ENCODE assay signal across 20 mouse cellular contexts in genomic region chr9:61274020-61274419, GRCm38 (mm10).
DNase-seq lines count a peak whose midpoint lies in the region; TF ChIP-seq lines count a peak whose summit lies in the region.
"Had no signal": no experiment of that assay in that cellular context is flagged by ENCODE, and none has a peak within 500 bp of the region (broad histone marks: within the 10 kb centered on the region; RNA-seq: fewer than 3 reads in every experiment).

No protein-coding gene starts in this region.

- DNase-seq in 3134 (ENCODE audit: extremely low read depth, insufficient read length, low spot score) = peak; percentile 56
- DNase-seq in embryo, embryonic 11 days = no peak
- no peak for DNase-seq in thymus, postnatal 25 days
- DNase-seq: adrenal gland, adult 8-10 months; adrenal gland, postnatal 14 days; adrenal gland, postnatal 36 days; B cell, adult 2 months; cerebellum, adult 11-12 months; cerebellum, adult 2 months; cerebellum, adult 9-10 months; cerebellum, postnatal 10 days; cerebellum, postnatal 25 days had no signal

- H3K79me3 ChIP-seq in C2C12 (ENCODE audit: low read depth) = no peaks in the 10 kb centered on the region

- H3K36me3 ChIP-seq in C2C12 (ENCODE audit: control insufficient read depth, insufficient read depth) (no peaks in the 10 kb centered on the region), myocyte (ENCODE audit: control insufficient read depth, insufficient read depth) (no peaks in the 10 kb centered on the region)
- H3K36me3 ChIP-seq: embryonic facial prominence, embryonic 13.5 days; embryonic facial prominence, embryonic 15.5 days; forebrain, embryonic 10.5 days; forebrain, embryonic 12.5 days had no signal

- H3K79me2 ChIP-seq in C2C12 (ENCODE audit: control insufficient read depth, insufficient read depth) = no peaks in the 10 kb centered on the region
- no peaks in the 10 kb centered on the region for H3K79me2 ChIP-seq in myocyte (ENCODE audit: control insufficient read depth, insufficient read depth)

- H3K4me3 ChIP-seq in C2C12 (ENCODE audit: insufficient read depth, poor library complexity, severe bottlenecking) = no peak overlapping the region
- no peak overlapping the region for H3K4me3 ChIP-seq in myocyte
- H3K4me3 ChIP-seq: embryonic facial prominence, embryonic 13.5 days; embryonic facial prominence, embryonic 15.5 days; erythroblast, embryonic 14.5 days; forebrain, embryonic 10.5 days; forebrain, embryonic 12.5 days had no signal

- no peak overlapping the region for H3ac ChIP-seq in C2C12 (ENCODE audit: control insufficient read depth, insufficient read length, low read depth)
- no peak overlapping the region for H3ac ChIP-seq in myocyte (ENCODE audit: control insufficient read depth, insufficient read length)

- no peak overlapping the region for H3K4me2 ChIP-seq in myocyte (ENCODE audit: low read depth)
- H3K4me2 ChIP-seq: embryonic facial prominence, embryonic 13.5 days; embryonic facial prominence, embryonic 15.5 days; forebrain, embryonic 12.5 days had no signal

- no peak for TF ChIP-seq CTCF in C2C12 (IDR thresholded peaks at IDR 0.05; ENCODE audit: control insufficient read depth, insufficient read depth, insufficient read length)

- no peak for TF ChIP-seq POLR2A in myocyte (IDR thresholded peaks at IDR 0.05; ENCODE audit: insufficient read length, low read depth)

- H3K27me3 ChIP-seq in C2C12 (ENCODE audit: control insufficient read depth, insufficient read depth, insufficient read length) = no peaks in the 10 kb centered on the region
- H3K27me3 ChIP-seq in myocyte (ENCODE audit: control insufficient read depth, insufficient read depth, insufficient read length) = peaks cover 5% of the 10 kb centered on the region
- H3K27me3 ChIP-seq: Patski had no signal

TF ChIP-seq in C2C12, 6 proteins besides CTCF, POLR2A, EP300 and RAD21:
- TF ChIP-seq MAX (IDR thresholded peaks at IDR 0.05) (peak; percentile 98), CEBPB (IDR thresholded peaks at IDR 0.05; ENCODE audit: low read depth) (no peak), MYOD1 (IDR thresholded peaks at IDR 0.05; ENCODE audit: control insufficient read depth, insufficient read length, low read depth) (no peak), MYOG (IDR thresholded peaks at IDR 0.05; ENCODE audit: control insufficient read depth, extremely low read depth, insufficient read length) (no peak), FOSL1 (IDR thresholded peaks at IDR 0.05; ENCODE audit: insufficient read depth, low read length, poor library complexity, severe bottlenecking) (peak; percentile 63), USF1 (IDR thresholded peaks at IDR 0.05; ENCODE audit: low read depth) (no peak)
TF ChIP-seq in C2C12: peak in this region for 2.

TF ChIP-seq in myocyte, 11 proteins besides CTCF, POLR2A, EP300 and RAD21:
- TF ChIP-seq MAX (IDR thresholded peaks at IDR 0.05; ENCODE audit: low read depth) = peak; percentile 67
- no peak for TF ChIP-seq MYOD1 (IDR thresholded peaks at IDR 0.05; ENCODE audit: control insufficient read depth in 1 of 3, insufficient read length in 2 of 3, low read depth in 2 of 3)
